Mouse (Mus musculus) c-Kit-positive CD71-positive TER-119-positive erythroid progenitor cells, embryonic 14.5 days (primary cell): ENCODE results near the gene Mfsd14a.
"Not testable (repeated sequence)": the region's sequence is repeated elsewhere in the genome, so short reads cannot be mapped to it uniquely, and the experiment has no call there.

Experiments used
- DNase-seq: peaks from one replicate; pipeline ENCODE4 v3.0.0-alpha.2; 2013; ENCODE audit warnings: low spot score

Gene Mfsd14a

GRCm38 (mm10) chr3:116662463-116662863, at the start of gene Mfsd14a:
Gene Mfsd14a, minus strand, starts transcription at chr3:116662677.
- DNase-seq, result peak; percentile 93

- peak; percentile 62 for DNase-seq
These were observed 49.4 kb upstream of the Mfsd14a start for GRCm38 (mm10) chr3:116711624-116712435.

- no peak for DNase-seq
These were observed 48.5 kb upstream of the Mfsd14a start for GRCm38 (mm10) chr3:116710941-116711340.

- DNase-seq, result no peak
These were observed 43.2 kb upstream of the Mfsd14a start for GRCm38 (mm10) chr3:116705637-116706204.

GRCm38 (mm10) chr3:116703835-116704234, 41.4 kb upstream of the Mfsd14a start:
- DNase-seq, result no peak

- DNase-seq, result no peak
These were observed 40.3 kb upstream of the Mfsd14a start for GRCm38 (mm10) chr3:116702647-116703272.

- no peak for DNase-seq
These were observed 39.1 kb upstream of the Mfsd14a start for GRCm38 (mm10) chr3:116701601-116702000.

- DNase-seq, result no peak
These were observed 36.3 kb upstream of the Mfsd14a start for GRCm38 (mm10) chr3:116698786-116699185.

GRCm38 (mm10) chr3:116695666-116695985, 33.1 kb upstream of the Mfsd14a start:
- DNase-seq, result no peak

- DNase-seq, result no peak
These were observed 32.6 kb upstream of the Mfsd14a start for GRCm38 (mm10) chr3:116694955-116695665.

- DNase-seq, result peak; percentile 89
These were observed 31.8 kb upstream of the Mfsd14a start for GRCm38 (mm10) chr3:116694312-116694711.

GRCm38 (mm10) chr3:116681160-116681559, 18.7 kb upstream of the Mfsd14a start, which contains the start of gene Gm43191:
Gene Gm43191, minus strand, starts transcription at chr3:116681260.
- no peak for DNase-seq

GRCm38 (mm10) chr3:116664281-116664680, 1.8 kb upstream of the Mfsd14a start:
- DNase-seq, result not testable (repeated sequence)

- DNase-seq, result no peak
These were observed 535 bp downstream of the Mfsd14a start for GRCm38 (mm10) chr3:116661870-116662414.

- peak; percentile 34 for DNase-seq
These were observed 1.1 kb downstream of the Mfsd14a start for GRCm38 (mm10) chr3:116661288-116661869.

- peak; percentile 9 for DNase-seq
These were observed 2.5 kb downstream of the Mfsd14a start for GRCm38 (mm10) chr3:116659856-116660430.

- peak; percentile 9 for DNase-seq
These were observed 3.4 kb downstream of the Mfsd14a start for GRCm38 (mm10) chr3:116658928-116659565.

- DNase-seq, result no peak
These were observed 6.1 kb downstream of the Mfsd14a start for GRCm38 (mm10) chr3:116656184-116656965.

GRCm38 (mm10) chr3:116654051-116654450, 8.4 kb downstream of the Mfsd14a start:
- DNase-seq, result not testable (repeated sequence)
